Mouse (Mus musculus) spleen, adult 2 months (tissue): ENCODE results near the gene Rbpj. TPM values are rescaled to one million over a fixed set of nuclear protein-coding genes. Genes with fewer than 3 reads are reported as not detected.

Source experiments
- DNase-seq, 2 experiments: peaks; one replicate each; pipeline versions ENCODE4 v3.0.0 to v3.0.0-alpha.2; 2012 to 2021; ENCODE audit warnings: low spot score in 2 of 2, low read depth in 1 of 2
- H3K27ac ChIP-seq: fragments of 200-500 bp; 2 replicates; pipeline ENCODE4 v1.5.1; 2012; ENCODE audit warnings: low read length, inconsistent platforms; ENCODE audit not compliant: insufficient read depth
- H3K27me3 ChIP-seq: fragments of 200-500 bp; 2 replicates; pipeline ENCODE4 v1.6.1; 2012; ENCODE audit warnings: mild to moderate bottlenecking, moderate library complexity, low read length, inconsistent platforms; ENCODE audit not compliant: control insufficient read depth, insufficient read depth
- H3K36me3 ChIP-seq: fragments of 200-500 bp; 2 replicates; pipeline ENCODE4 v1.6.1; 2012; ENCODE audit warnings: mild to moderate bottlenecking, low read length, inconsistent platforms; ENCODE audit not compliant: control insufficient read depth, insufficient read depth
- H3K4me1 ChIP-seq: fragments of 200-500 bp; 2 replicates; pipeline ENCODE4 v1.6.1; 2011; ENCODE audit warnings: inconsistent platforms; ENCODE audit not compliant: control insufficient read depth, insufficient read depth, insufficient read length
- H3K4me3 ChIP-seq: fragments of 200-500 bp; 2 replicates; pipeline ENCODE4 v1.5.1; 2011; ENCODE audit warnings: mild to moderate bottlenecking, inconsistent platforms; ENCODE audit not compliant: insufficient read depth, insufficient read length; ENCODE audit errors: extremely low read depth
- CTCF ChIP-seq: fragments of 200-500 bp; IDR thresholded peaks from 2 replicates; pipeline ENCODE4 v1.5.1; 2011; ENCODE audit warnings: mild to moderate bottlenecking, inconsistent platforms; ENCODE audit not compliant: insufficient read depth, insufficient read length, insufficient replicate concordance; ENCODE audit errors: extremely low read depth
- POLR2A ChIP-seq: fragments of 200-500 bp; IDR thresholded peaks from 2 replicates; pipeline ENCODE4 v1.6.1; 2011; ENCODE audit warnings: low read depth, low read length, inconsistent platforms
- WGBS: fragments of 180-500 bp; shearing (Covaris S2); methylation state at CpG from one replicate; pipeline ENCODE4 v1.1.7; 2018; 5-methylcytosine and 5-hydroxymethylcytosine counted together
- polyA plus RNA-seq: library from polyadenylated mRNA; depleted of rRNA; stranded (reverse); fragments of >200 nt; gene quantifications from 2 replicates; pipeline ENCODE4 v1.2.3, GENCODE M21; 2012

Gene Rbpj
- polyA plus RNA-seq, 1 experiment, result 8.2 TPM

- 65% methylated on average over 6 of the region's 6 CpGs for WGBS
- no peaks in the 10 kb centered on the region for H3K27me3 ChIP-seq
- no peak for TF ChIP-seq POLR2A
- TF ChIP-seq CTCF, result no peak
Measured at GRCm38 (mm10) chr5:53679651-53680050, 213.7 kb downstream of the Rbpj start.

GRCm38 (mm10) chr5:53683916-53684315, 218.0 kb downstream of the Rbpj start:
- no peak overlapping the region for H3K4me3 ChIP-seq
- TF ChIP-seq POLR2A (no peak), CTCF (no peak)
- no peaks in the 10 kb centered on the region for H3K36me3 ChIP-seq
- 80% methylated on average over 3 of the region's 3 CpGs for WGBS
- H3K27me3 ChIP-seq, result no peaks in the 10 kb centered on the region
- no peak for DNase-seq
- no peaks in the 10 kb centered on the region for H3K4me1 ChIP-seq
- H3K27ac ChIP-seq, result no peak overlapping the region

More at GRCm38 (mm10) chr5:53679651-53680050, 213.7 kb downstream of the Rbpj start:
- no peaks in the 10 kb centered on the region for H3K4me1 ChIP-seq
- H3K36me3 ChIP-seq, result no peaks in the 10 kb centered on the region
- DNase-seq, result no peak
- no peak overlapping the region for H3K4me3 ChIP-seq
- no peak overlapping the region for H3K27ac ChIP-seq

- TF ChIP-seq POLR2A (no peak), CTCF (no peak)
- no peak for DNase-seq
- Histone ChIP-seq H3K4me1 (no peaks in the 10 kb centered on the region), H3K27me3 (no peaks in the 10 kb centered on the region), H3K27ac (no peak overlapping the region), H3K36me3 (no peaks in the 10 kb centered on the region), H3K4me3 (no peak overlapping the region)
- 86% methylated on average over 1 of the region's 1 CpGs for WGBS
Measured at GRCm38 (mm10) chr5:53684417-53684816, 218.5 kb downstream of the Rbpj start.

DNA sequence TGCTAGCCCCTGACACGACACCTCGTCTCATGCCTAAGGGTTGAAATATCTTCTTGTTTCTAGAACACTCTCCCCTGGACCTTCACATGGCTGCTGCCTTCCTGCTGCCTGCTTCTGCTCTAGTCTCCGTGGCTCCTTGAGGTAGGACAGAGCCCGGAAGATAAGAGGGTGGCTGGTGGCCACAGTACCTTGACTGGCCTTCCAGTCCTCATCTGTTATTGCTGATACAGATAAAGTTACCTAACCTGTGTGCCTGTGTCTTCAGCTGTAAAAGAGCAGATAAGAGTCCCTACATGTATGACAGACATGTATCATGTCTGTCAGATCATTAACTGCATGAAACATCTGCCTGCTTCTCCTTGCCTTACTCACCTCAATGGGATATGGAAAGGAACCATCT, 219.7 kb downstream of the Rbpj start:
- TF ChIP-seq CTCF (no peak), POLR2A (no peak)
- no peaks in the 10 kb centered on the region for H3K4me1 ChIP-seq
- no peak overlapping the region for H3K27ac ChIP-seq

DNA sequence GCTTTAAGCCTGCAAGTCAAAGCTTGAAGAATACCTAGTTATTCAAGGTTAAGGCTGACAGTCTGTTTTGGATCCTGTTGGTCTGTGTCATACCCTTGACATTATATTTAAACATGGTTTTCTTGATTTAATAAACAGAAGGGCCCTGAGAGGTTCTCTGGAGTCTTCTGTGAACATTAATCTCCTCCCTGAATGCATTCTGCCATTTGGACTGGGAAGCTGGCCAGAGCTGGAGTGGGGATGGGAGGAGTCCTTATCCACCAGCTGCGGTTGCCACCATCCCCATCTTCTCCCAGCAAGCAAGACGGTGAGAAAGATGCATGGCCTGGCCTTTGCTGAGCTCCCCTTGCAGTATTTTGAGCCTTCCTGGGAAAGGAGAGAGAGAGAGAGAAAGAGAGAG, 220.4 kb downstream of the Rbpj start:
- no peak for DNase-seq
- WGBS, result 86% methylated on average over 2 of the region's 2 CpGs
- H3K27ac ChIP-seq, result no peak overlapping the region
- H3K36me3 ChIP-seq, result no peaks in the 10 kb centered on the region
- H3K4me1 ChIP-seq, result no peaks in the 10 kb centered on the region
- TF ChIP-seq POLR2A (no peak), CTCF (no peak)
- no peak overlapping the region for H3K4me3 ChIP-seq
- H3K27me3 ChIP-seq, result no peaks in the 10 kb centered on the region

More for the DNA sequence above, 219.7 kb downstream of the Rbpj start:
- Histone ChIP-seq H3K36me3 (no peaks in the 10 kb centered on the region), H3K27me3 (no peaks in the 10 kb centered on the region), H3K4me3 (no peak overlapping the region)
- 45% methylated on average over 4 of the region's 4 CpGs for WGBS
- DNase-seq, result no peak

DNA sequence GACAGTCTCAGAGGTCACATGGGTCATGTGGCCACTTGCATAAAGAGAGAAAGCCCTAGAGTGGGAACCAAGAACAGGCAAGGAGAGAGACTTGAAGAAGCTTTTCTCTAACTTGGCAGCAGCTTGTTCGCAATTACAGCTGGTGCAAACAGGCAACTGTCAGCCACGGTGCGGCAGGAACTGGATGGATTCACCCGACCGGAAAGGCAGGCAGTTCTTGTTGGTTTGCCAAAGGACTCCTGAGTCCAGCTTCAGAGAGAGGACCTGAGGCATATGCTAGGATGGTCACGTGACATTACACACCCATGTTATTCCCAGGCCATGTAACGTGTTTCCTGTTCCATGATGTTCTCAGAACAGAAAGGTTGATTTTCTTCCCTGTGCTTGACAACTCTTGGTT, 222.4 kb downstream of the Rbpj start:
- no peaks in the 10 kb centered on the region for H3K4me1 ChIP-seq
- no peak for DNase-seq
- no peak overlapping the region for H3K27ac ChIP-seq
- WGBS, result 83% methylated on average over 7 of the region's 7 CpGs
- no peak for TF ChIP-seq POLR2A
- no peak for TF ChIP-seq CTCF
- H3K36me3 ChIP-seq, result no peaks in the 10 kb centered on the region
- no peak overlapping the region for H3K4me3 ChIP-seq
- no peaks in the 10 kb centered on the region for H3K27me3 ChIP-seq

- WGBS, result 91% methylated on average over 3 of the region's 3 CpGs
- Histone ChIP-seq H3K4me3 (no peak overlapping the region), H3K27me3 (no peaks in the 10 kb centered on the region), H3K4me1 (no peaks in the 10 kb centered on the region), H3K36me3 (no peaks in the 10 kb centered on the region), H3K27ac (no peak overlapping the region)
- TF ChIP-seq POLR2A, result no peak
- TF ChIP-seq CTCF, result no peak
- DNase-seq, result no peak
Measured at GRCm38 (mm10) chr5:53691577-53691976, 225.6 kb downstream of the Rbpj start.
